Mouse (Mus musculus) brain, embryonic 14.5 days (tissue): Measurements from ENCODE around the gene Nsl1.

Source experiments
- CTCF ChIP-seq: fragments of 200-500 bp; IDR thresholded peaks from 2 replicates; pipeline ENCODE4 v1.5.1; 2012; ENCODE audit warnings: inconsistent platforms, mild to moderate bottlenecking, moderate library complexity, borderline replicate concordance; ENCODE audit not compliant: insufficient read depth, insufficient read length; ENCODE audit errors: extremely low read depth
- POLR2A ChIP-seq: fragments of 200-500 bp; IDR thresholded peaks from 2 replicates; pipeline ENCODE4 v1.6.1; 2012; ENCODE audit warnings: mild to moderate bottlenecking, inconsistent platforms, borderline replicate concordance; ENCODE audit not compliant: poor library complexity, insufficient read depth, insufficient read length, severe bottlenecking; ENCODE audit errors: extremely low read depth

DNA sequence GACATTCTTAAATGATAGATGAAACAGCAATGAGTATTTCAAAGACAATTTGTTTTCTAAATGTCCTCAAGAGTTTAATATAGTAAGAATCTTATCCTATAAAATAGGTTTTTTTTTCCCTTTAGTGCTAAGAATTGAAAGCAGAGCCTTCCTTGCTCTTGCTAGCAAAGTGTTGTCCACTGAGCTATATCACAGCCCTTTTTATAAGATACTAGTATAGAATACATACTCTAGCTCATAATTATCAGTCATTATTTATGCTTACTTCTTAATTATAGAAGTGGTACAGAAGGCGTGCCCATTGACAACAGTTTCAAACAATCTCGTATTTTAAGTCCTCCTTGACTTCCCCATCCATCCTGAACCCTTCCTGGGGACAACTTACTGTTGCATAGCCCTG is 1.7 kb downstream of the Nsl1 start:
- TF ChIP-seq CTCF (no peak), POLR2A (no peak)
